Mouse (Mus musculus): ENCODE results near the gene Ankrd63. TPM values are rescaled to one million over a fixed set of nuclear protein-coding genes. Genes with fewer than 3 reads are reported as not detected.

Gene Ankrd63
- polyA plus RNA-seq, 1 experiment: 17.9 TPM

- no peak overlapping the region for H3K4me3 ChIP-seq (ENCODE audit: insufficient read depth, low read length)
- H3K4me1 ChIP-seq (ENCODE audit: control insufficient read depth, insufficient read depth, low read length): no peaks in the 10 kb centered on the region
- H3K27ac ChIP-seq (ENCODE audit: insufficient read depth, low read length): no peak overlapping the region
- TF ChIP-seq CTCF (IDR thresholded peaks at IDR 0.05; ENCODE audit: extremely low read depth, insufficient read depth, low read length) (no peak), POLR2A (IDR thresholded peaks at IDR 0.05; ENCODE audit: extremely low read depth, insufficient read depth, low read length) (no peak)
These were observed 24.1 kb upstream of the Ankrd63 start for GRCm38 (mm10) chr2:118727911-118728310.

- Histone ChIP-seq H3K27ac (ENCODE audit: insufficient read depth, low read length) (no peak overlapping the region), H3K4me3 (ENCODE audit: insufficient read depth, low read length) (no peak overlapping the region), H3K4me1 (ENCODE audit: control insufficient read depth, insufficient read depth, low read length) (no peaks in the 10 kb centered on the region)
- TF ChIP-seq CTCF (IDR thresholded peaks at IDR 0.05; ENCODE audit: extremely low read depth, insufficient read depth, low read length) (no peak), POLR2A (IDR thresholded peaks at IDR 0.05; ENCODE audit: extremely low read depth, insufficient read depth, low read length) (no peak)
These were observed 23.1 kb upstream of the Ankrd63 start for GRCm38 (mm10) chr2:118726873-118727272.

GRCm38 (mm10) chr2:118725511-118725910 is 21.7 kb upstream of the Ankrd63 start:
- Histone ChIP-seq H3K4me1 (ENCODE audit: control insufficient read depth, insufficient read depth, low read length) (no peaks in the 10 kb centered on the region), H3K4me3 (ENCODE audit: insufficient read depth, low read length) (no peak overlapping the region), H3K27ac (ENCODE audit: insufficient read depth, low read length) (no peak overlapping the region)
- TF ChIP-seq CTCF (IDR thresholded peaks at IDR 0.05; ENCODE audit: extremely low read depth, insufficient read depth, low read length) (no peak), POLR2A (IDR thresholded peaks at IDR 0.05; ENCODE audit: extremely low read depth, insufficient read depth, low read length) (no peak)

- TF ChIP-seq CTCF (IDR thresholded peaks at IDR 0.05; ENCODE audit: extremely low read depth, insufficient read depth, low read length) (no peak), POLR2A (IDR thresholded peaks at IDR 0.05; ENCODE audit: extremely low read depth, insufficient read depth, low read length) (no peak)
- H3K27ac ChIP-seq (ENCODE audit: insufficient read depth, low read length): no peak overlapping the region
- H3K4me3 ChIP-seq (ENCODE audit: insufficient read depth, low read length): no peak overlapping the region
- H3K4me1 ChIP-seq (ENCODE audit: control insufficient read depth, insufficient read depth, low read length): no peaks in the 10 kb centered on the region
These were observed 20.1 kb upstream of the Ankrd63 start for GRCm38 (mm10) chr2:118723693-118724486.

- TF ChIP-seq CTCF (IDR thresholded peaks at IDR 0.05; ENCODE audit: extremely low read depth, insufficient read depth, low read length) (no peak), POLR2A (IDR thresholded peaks at IDR 0.05; ENCODE audit: extremely low read depth, insufficient read depth, low read length) (no peak)
- Histone ChIP-seq H3K27ac (ENCODE audit: insufficient read depth, low read length) (no peak overlapping the region), H3K4me1 (ENCODE audit: control insufficient read depth, insufficient read depth, low read length) (peaks cover 6% of the 10 kb centered on the region), H3K4me3 (ENCODE audit: insufficient read depth, low read length) (no peak overlapping the region)
These were observed 12.9 kb upstream of the Ankrd63 start for GRCm38 (mm10) chr2:118716677-118717076.

- H3K4me3 ChIP-seq (ENCODE audit: insufficient read depth, low read length): no peak overlapping the region
- H3K27ac ChIP-seq (ENCODE audit: insufficient read depth, low read length): peak overlapping the region; percentile 87
- no peak for TF ChIP-seq CTCF (IDR thresholded peaks at IDR 0.05; ENCODE audit: extremely low read depth, insufficient read depth, low read length)
- peak; percentile 60; the same call in 1 of the 2 replicates for TF ChIP-seq POLR2A (IDR thresholded peaks at IDR 0.05; ENCODE audit: extremely low read depth, insufficient read depth, low read length)
- peaks cover 6% of the 10 kb centered on the region for H3K4me1 ChIP-seq (ENCODE audit: control insufficient read depth, insufficient read depth, low read length)
These were observed 10.5 kb upstream of the Ankrd63 start for GRCm38 (mm10) chr2:118714230-118714629.

- TF ChIP-seq CTCF (IDR thresholded peaks at IDR 0.05; ENCODE audit: extremely low read depth, insufficient read depth, low read length): no peak
- TF ChIP-seq POLR2A (IDR thresholded peaks at IDR 0.05; ENCODE audit: extremely low read depth, insufficient read depth, low read length): no peak
- Histone ChIP-seq H3K4me1 (ENCODE audit: control insufficient read depth, insufficient read depth, low read length) (peaks cover 6% of the 10 kb centered on the region), H3K27ac (ENCODE audit: insufficient read depth, low read length) (0 out of 2 replicates have a peak overlapping the region, but pooled peaks have one; percentile 14), H3K4me3 (ENCODE audit: insufficient read depth, low read length) (no peak overlapping the region)
These were observed 9.9 kb upstream of the Ankrd63 start for GRCm38 (mm10) chr2:118713631-118714030.

- no peak overlapping the region for H3K27ac ChIP-seq (ENCODE audit: insufficient read depth, low read length)
- H3K4me1 ChIP-seq (ENCODE audit: control insufficient read depth, insufficient read depth, low read length): peaks cover 6% of the 10 kb centered on the region
- no peak for TF ChIP-seq POLR2A (IDR thresholded peaks at IDR 0.05; ENCODE audit: extremely low read depth, insufficient read depth, low read length)
- TF ChIP-seq CTCF (IDR thresholded peaks at IDR 0.05; ENCODE audit: extremely low read depth, insufficient read depth, low read length): no peak
- peak overlapping the region; percentile 13 for H3K4me3 ChIP-seq (ENCODE audit: insufficient read depth, low read length)
These were observed 7.3 kb upstream of the Ankrd63 start for GRCm38 (mm10) chr2:118711038-118711494.

- Histone ChIP-seq H3K27ac (ENCODE audit: insufficient read depth, low read length) (no peak overlapping the region), H3K4me3 (ENCODE audit: insufficient read depth, low read length) (no peak overlapping the region), H3K4me1 (ENCODE audit: control insufficient read depth, insufficient read depth, low read length) (peaks cover 9% of the 10 kb centered on the region)
- TF ChIP-seq POLR2A (IDR thresholded peaks at IDR 0.05; ENCODE audit: extremely low read depth, insufficient read depth, low read length) (no peak), CTCF (IDR thresholded peaks at IDR 0.05; ENCODE audit: extremely low read depth, insufficient read depth, low read length) (no peak)
These were observed 6.0 kb upstream of the Ankrd63 start for GRCm38 (mm10) chr2:118709655-118710221.

GRCm38 (mm10) chr2:118708472-118708871 is 4.7 kb upstream of the Ankrd63 start:
- H3K4me3 ChIP-seq (ENCODE audit: insufficient read depth, low read length): no peak overlapping the region
- TF ChIP-seq POLR2A (IDR thresholded peaks at IDR 0.05; ENCODE audit: extremely low read depth, insufficient read depth, low read length): no peak
- no peak for TF ChIP-seq CTCF (IDR thresholded peaks at IDR 0.05; ENCODE audit: extremely low read depth, insufficient read depth, low read length)
- H3K27ac ChIP-seq (ENCODE audit: insufficient read depth, low read length): no peak overlapping the region
- peaks cover 6% of the 10 kb centered on the region for H3K4me1 ChIP-seq (ENCODE audit: control insufficient read depth, insufficient read depth, low read length)
